Mouse (Mus musculus) telencephalon, adult 2 months (tissue): ENCODE measurements around the gene St3gal4.

Experiments
- DNase-seq: peaks from one replicate; pipeline ENCODE4 v3.0.0-alpha.2; 2011; ENCODE audit warnings: low read depth, low spot score

Gene St3gal4

GRCm38 (mm10) chr9:35128995-35129418 is 9.9 kb upstream of the St3gal4 start:
- DNase-seq = no peak

DNA sequence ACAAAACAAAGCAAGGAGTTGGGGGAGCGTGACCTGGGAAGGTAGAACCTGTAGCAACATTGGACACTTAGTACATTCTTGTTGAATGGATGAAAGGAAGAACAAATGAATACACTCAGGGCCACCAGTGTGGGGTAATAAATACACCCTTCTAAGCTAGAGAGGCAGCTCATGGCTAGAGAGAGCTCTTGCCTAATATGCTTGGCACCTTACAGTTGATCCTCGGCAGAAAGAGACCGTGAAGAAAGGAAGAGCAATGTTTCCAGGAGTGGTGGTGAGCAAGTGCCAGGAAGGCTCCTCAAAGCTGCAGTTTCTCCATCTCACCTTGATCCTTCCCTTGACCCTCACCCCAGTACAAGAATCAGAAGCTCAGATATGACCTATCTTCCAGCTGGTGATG is 9.5 kb upstream of the St3gal4 start:
- DNase-seq = no peak

GRCm38 (mm10) chr9:35127561-35127960 is 8.5 kb upstream of the St3gal4 start:
- no peak for DNase-seq

- DNase-seq = no peak
Measured at GRCm38 (mm10) chr9:35127147-35127546, 8.1 kb upstream of the St3gal4 start.

GRCm38 (mm10) chr9:35124678-35124955 is 5.5 kb upstream of the St3gal4 start:
- no peak for DNase-seq

- no peak for DNase-seq
Measured at GRCm38 (mm10) chr9:35123804-35124677, 5.0 kb upstream of the St3gal4 start.

GRCm38 (mm10) chr9:35123456-35123803 is 4.4 kb upstream of the St3gal4 start:
- DNase-seq = no peak

DNA sequence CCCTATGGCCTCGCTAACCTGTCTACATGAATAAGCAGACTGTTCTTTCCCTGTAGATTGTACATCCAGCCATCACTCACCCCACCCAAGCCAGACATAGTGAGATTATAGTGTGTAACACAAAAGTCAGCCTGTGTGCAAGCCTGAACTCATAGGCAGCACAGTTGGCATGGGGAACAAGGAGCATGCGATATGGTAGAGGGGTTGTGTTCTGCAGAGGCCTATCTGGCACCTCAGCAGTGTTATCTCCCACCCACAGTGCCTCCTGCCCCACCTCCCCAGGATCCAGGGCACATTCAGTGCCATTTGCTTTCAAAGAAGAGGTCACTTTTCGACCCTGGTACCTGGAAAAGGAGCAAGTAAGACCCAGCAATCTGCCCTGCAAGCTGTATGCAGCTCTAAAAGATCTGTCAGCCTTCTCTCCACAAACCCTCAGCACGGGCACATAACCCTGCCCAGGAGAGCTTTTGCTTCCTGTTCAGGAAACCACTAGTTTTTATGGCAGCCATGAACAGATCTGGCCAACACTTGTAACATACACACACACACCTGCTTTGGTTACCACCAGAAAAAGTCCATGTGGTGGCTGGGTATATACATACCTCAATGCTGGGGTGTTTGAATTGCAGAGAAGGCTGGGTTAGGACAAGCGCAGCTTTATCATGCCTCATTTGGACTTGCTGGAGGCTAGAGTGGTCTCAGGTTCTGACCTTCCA is 3.6 kb upstream of the St3gal4 start:
- no peak for DNase-seq

GRCm38 (mm10) chr9:35118563-35118962 is 505 bp downstream of the St3gal4 start:
- DNase-seq = no peak

DNA sequence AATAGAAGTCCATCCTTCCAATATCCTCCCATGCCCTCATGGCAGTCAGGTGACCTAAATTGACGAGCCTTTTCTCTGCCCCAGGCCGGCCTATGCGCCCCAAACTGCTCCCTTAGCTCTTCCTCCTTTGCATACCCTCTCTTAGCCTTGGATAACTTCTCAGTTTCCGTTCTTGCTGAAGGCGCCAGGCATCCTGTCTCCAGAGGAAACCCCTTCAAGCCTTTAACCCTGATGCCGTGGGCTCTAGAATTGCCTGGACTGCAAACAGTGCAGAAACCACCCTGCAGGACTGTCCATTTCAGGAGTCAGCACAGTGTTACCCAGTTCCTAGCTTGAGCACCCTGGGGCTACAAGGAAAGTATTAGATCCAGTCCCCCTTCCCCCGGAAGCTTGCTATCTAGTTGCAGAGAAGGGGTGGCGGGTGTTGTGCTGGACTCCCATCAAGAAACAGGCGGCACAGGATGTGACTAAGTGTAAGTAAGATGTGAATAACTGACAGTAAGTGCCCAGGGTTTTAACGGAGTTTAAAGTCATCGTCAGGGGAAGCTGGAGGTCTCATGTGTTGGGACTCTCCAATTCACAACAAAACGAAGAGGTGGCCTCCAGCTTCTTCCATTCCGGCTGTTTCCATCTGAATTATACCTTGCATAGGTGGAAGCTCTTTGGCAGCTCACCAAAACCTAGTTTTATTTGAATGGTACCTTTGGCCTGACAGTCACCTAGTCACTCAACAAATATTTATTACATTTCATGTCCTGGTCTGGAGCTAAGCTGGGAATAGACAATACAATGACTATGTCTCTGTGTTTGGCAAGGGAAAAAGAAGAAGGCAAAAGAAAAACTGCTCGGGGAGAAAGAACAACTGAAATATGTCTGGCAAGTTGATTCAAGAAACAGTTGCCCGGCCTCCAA is 1.4 kb downstream of the St3gal4 start:
- no peak for DNase-seq

GRCm38 (mm10) chr9:35116391-35117381 is 2.4 kb downstream of the St3gal4 start:
- no peak for DNase-seq

- DNase-seq = no peak
Measured at GRCm38 (mm10) chr9:35115804-35116203, 3.3 kb downstream of the St3gal4 start.

DNA sequence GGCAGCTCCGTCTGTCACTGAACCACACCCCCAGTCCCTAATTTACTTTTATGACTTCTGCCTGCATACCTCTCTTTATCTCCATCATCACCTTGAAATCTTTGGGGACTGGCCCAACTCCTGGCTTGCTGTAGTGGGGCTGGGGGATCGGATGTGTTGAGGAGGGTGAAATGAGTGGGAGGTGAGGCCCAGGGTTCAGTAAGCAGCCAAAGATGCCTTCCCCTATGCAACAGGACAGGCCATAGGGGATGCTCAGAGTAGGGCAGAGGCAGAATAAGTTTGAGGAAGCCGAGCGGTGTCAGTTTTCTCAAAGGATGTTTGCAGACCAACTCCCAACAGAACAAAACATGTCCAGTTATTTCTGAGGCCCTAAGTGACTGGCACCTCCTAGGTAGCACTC is 3.8 kb downstream of the St3gal4 start:
- DNase-seq = no peak

GRCm38 (mm10) chr9:35114234-35114633 is 4.8 kb downstream of the St3gal4 start:
- DNase-seq = no peak

- no peak for DNase-seq
Measured at GRCm38 (mm10) chr9:35111941-35112595, 7.0 kb downstream of the St3gal4 start.

DNA sequence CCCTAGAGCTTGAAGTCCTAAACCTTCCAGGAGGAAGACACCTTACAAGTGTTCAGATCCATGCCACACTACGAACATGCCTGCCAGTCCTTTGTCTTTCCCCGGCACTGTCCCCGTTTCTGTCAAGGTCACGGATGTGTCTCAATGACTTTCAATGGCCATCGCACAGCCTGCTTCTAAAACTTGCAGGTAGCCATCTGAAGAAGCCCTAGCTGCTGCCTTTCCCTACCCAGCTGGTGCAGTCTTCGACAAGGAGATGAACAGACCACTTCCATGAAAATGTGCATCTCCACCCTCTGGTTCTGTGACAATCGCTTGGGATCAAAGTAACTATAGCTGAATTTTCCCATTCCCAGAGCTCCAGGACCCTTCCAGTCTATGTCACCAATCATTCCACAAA is 7.6 kb downstream of the St3gal4 start:
- DNase-seq = no peak

- no peak for DNase-seq
Measured at GRCm38 (mm10) chr9:35110567-35110966, 8.5 kb downstream of the St3gal4 start.

- no peak for DNase-seq
Measured at GRCm38 (mm10) chr9:35110051-35110450, 9.0 kb downstream of the St3gal4 start.

DNA sequence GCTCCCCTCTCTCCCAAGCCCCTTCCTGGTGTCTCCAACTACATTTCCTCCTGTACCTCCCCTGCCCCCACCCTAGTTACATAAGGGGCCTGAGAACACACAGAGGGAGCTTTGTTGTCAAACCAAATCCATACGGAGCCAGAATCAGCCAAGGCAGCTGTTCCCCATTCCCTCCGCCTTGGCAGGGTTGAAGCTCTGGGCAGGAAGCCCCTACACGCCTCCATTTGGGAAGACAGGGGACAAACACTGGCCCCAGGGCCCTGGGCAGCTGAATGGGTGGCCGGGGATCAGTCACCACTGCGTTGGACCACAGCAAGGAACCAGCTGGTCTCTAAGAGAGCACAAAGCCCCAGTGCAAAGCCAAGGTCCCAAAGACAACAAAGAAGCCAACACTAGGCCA is 10.2 kb downstream of the St3gal4 start:
- peak; percentile 71 for DNase-seq

DNA sequence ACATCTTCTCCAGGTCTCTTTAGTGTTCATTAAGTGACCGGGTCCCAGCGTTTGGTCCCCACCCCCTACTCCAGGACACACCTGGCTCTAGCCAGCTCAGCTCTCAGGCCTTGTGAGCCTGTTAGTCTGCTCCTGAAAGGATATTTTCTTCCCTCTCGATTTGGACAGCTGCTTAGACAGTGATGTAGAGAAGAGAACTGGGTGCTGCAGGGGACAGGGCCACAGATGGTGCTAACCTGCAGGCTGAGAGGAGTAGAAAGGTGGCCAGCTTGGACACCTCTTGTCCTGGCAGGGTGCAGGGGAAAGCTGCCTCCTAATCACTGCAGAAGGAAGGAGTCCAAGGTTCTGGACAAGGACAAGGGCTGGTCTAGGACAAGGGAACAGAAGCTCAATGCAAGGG is 11.0 kb downstream of the St3gal4 start:
- DNase-seq = no peak
